10 mouse cellular contexts compared by ENCODE assay signal in the genomic region with DNA sequence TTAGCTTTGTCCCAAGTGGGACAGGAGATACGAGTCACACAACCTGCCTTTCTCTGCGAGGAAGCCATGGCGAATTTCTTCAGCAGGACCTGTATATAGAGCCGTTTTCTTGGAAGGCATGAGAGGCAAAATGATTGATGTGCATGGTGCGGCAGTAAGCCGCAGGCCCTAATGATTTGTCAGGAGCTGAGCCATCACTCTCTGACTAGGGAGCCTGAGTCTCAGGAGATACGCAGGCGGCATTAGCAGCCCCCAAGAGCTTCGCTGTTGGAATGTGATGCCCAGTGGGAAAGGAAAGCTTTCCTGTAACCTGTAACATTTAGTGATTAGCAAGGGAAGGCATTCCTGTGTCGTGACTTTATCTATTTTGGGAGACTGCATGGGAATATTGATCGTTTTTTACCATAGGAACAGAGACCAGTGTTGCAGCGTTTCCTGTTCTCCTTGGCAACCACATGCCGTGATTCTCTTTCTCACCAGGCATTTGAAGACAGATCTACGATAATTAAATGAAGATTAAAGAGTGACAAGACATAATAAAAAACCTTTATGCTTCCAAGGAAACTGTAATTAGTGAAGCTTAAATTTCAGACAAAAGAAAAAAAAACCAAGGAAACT.
DNase-seq lines count a peak whose midpoint lies in the region; ATAC-seq lines count a peak whose summit lies in the region.
"Had no signal": no experiment of that assay in that cellular context is flagged by ENCODE, and none has a peak within 500 bp of the region (broad histone marks: within the 10 kb centered on the region; RNA-seq: fewer than 3 reads in every experiment).

No protein-coding gene starts in this region.

- H3K9me3 ChIP-seq in hindbrain, embryonic 11.5 days (ENCODE audit: control insufficient read depth, low read length): no peaks in the 10 kb centered on the region
- no peaks in the 10 kb centered on the region for H3K9me3 ChIP-seq in midbrain, embryonic 11.5 days (ENCODE audit: control insufficient read depth, low read length)

- no peaks in the 10 kb centered on the region for H3K36me3 ChIP-seq in hindbrain, embryonic 11.5 days (ENCODE audit: control insufficient read depth, insufficient read depth, low read length)
- no peaks in the 10 kb centered on the region for H3K36me3 ChIP-seq in midbrain, embryonic 11.5 days (ENCODE audit: control insufficient read depth, insufficient read depth, low read length)

- WGBS in hindbrain, embryonic 11.5 days: 43% methylated on average over 14 of the region's 14 CpGs
- WGBS in midbrain, embryonic 11.5 days: 57% methylated on average over 14 of the region's 14 CpGs

- DNase-seq in right cerebral cortex, postnatal 25 days: peak; percentile 10
- no peak for DNase-seq in right cerebral cortex, postnatal 36 days (ENCODE audit: low spot score in 2 of 2)
- DNase-seq in hindbrain, embryonic 11.5 days (ENCODE audit: low spot score): peak; percentile 48
- DNase-seq in midbrain, embryonic 11.5 days (ENCODE audit: low spot score, missing footprints): peak; percentile 85
- DNase-seq in gastrocnemius, adult 18-20 months (ENCODE audit: low spot score): no peak
- DNase-seq: kidney, adult 8-10 months; thymus, adult 2 months had no signal

- ATAC-seq in hindbrain, embryonic 11.5 days (ENCODE audit: low FRiP score): peak; percentile 93
- ATAC-seq in midbrain, embryonic 11.5 days (ENCODE audit: low FRiP score): peak; percentile 77
- no peak for ATAC-seq in activated CD4-positive, CD25-positive, alpha-beta regulatory T cell, adult 4 months
- ATAC-seq in CD4-positive, CD25-positive, alpha-beta regulatory T cell, adult 4 months: no peak

- no peak overlapping the region for H3K4me2 ChIP-seq in hindbrain, embryonic 11.5 days (replicated peaks; ENCODE audit: low read depth, low read length)
- H3K4me2 ChIP-seq in midbrain, embryonic 11.5 days: no peak overlapping the region
- H3K4me2 ChIP-seq: heart, embryonic 11.5 days had no signal

- no peak overlapping the region for H3K4me3 ChIP-seq in hindbrain, embryonic 11.5 days (ENCODE audit: low read depth, low read length)
- H3K4me3 ChIP-seq in midbrain, embryonic 11.5 days (ENCODE audit: low read depth, low read length): no peak overlapping the region

- H3K27ac ChIP-seq in hindbrain, embryonic 11.5 days (ENCODE audit: low read depth, low read length): no peak overlapping the region
- H3K27ac ChIP-seq in midbrain, embryonic 11.5 days (ENCODE audit: low read depth, low read length): no peak overlapping the region

- no peak overlapping the region for H3K9ac ChIP-seq in hindbrain, embryonic 11.5 days (ENCODE audit: low read depth, low read length)
- no peak overlapping the region for H3K9ac ChIP-seq in midbrain, embryonic 11.5 days (ENCODE audit: low read length)

- no peaks in the 10 kb centered on the region for H3K27me3 ChIP-seq in hindbrain, embryonic 11.5 days (ENCODE audit: control insufficient read depth, insufficient read depth, low read length)
- no peaks in the 10 kb centered on the region for H3K27me3 ChIP-seq in midbrain, embryonic 11.5 days (ENCODE audit: control insufficient read depth, insufficient read depth, low read length)

- H3K4me1 ChIP-seq in hindbrain, embryonic 11.5 days (replicated peaks; ENCODE audit: control insufficient read depth, insufficient read depth, low read length): no peaks in the 10 kb centered on the region
- no peaks in the 10 kb centered on the region for H3K4me1 ChIP-seq in midbrain, embryonic 11.5 days (ENCODE audit: control insufficient read depth, insufficient read depth, low read length)

Comparison
In these comparisons a context has a peak if more than half of its experiments do, and no peak if none do; other contexts are left out.
1. DNase-seq: peak in right cerebral cortex, postnatal 25 days (single experiment), hindbrain, embryonic 11.5 days (single experiment) and midbrain, embryonic 11.5 days (single experiment); none in right cerebral cortex, postnatal 36 days (0 of 2) and gastrocnemius, adult 18-20 months (single experiment).
2. ATAC-seq: peak in hindbrain, embryonic 11.5 days (single experiment) and midbrain, embryonic 11.5 days (single experiment); none in activated CD4-positive, CD25-positive, alpha-beta regulatory T cell, adult 4 months (single experiment) and CD4-positive, CD25-positive, alpha-beta regulatory T cell, adult 4 months (single experiment).